Mouse (Mus musculus) large intestine, adult 2 months (tissue): ENCODE results near the gene Selplg. TPM values are rescaled to one million over a fixed set of nuclear protein-coding genes. Genes with fewer than 3 reads are reported as not detected.
A peak's percentile ranks its signal among the peaks of the same experiment; 100 is the strongest.

ENCODE experiments used
- DNase-seq: peaks from one replicate; pipeline ENCODE4 v3.0.0-alpha.2; 2012; ENCODE audit warnings: low read depth, low spot score
- WGBS: fragments of 180-500 bp; shearing (Covaris S2); methylation state at CpG from one replicate; pipeline ENCODE4 v1.1.7; 2018; 5-methylcytosine and 5-hydroxymethylcytosine counted together
- polyA plus RNA-seq: library from polyadenylated mRNA; depleted of rRNA; stranded (reverse); fragments of >200 nt; gene quantifications from 2 replicates; pipeline ENCODE4 v1.2.3, GENCODE M21; 2012; rRNA removed

Gene Selplg
- polyA plus RNA-seq, result 32.2 and 38.6 TPM in 2 replicates

GRCm38 (mm10) chr5:113832490-113832901, at the start of gene Selplg:
Selplg (minus strand) TSS chr5:113832644.
- WGBS, result 27% methylated on average over 8 of the region's 8 CpGs
- no peak for DNase-seq

DNA sequence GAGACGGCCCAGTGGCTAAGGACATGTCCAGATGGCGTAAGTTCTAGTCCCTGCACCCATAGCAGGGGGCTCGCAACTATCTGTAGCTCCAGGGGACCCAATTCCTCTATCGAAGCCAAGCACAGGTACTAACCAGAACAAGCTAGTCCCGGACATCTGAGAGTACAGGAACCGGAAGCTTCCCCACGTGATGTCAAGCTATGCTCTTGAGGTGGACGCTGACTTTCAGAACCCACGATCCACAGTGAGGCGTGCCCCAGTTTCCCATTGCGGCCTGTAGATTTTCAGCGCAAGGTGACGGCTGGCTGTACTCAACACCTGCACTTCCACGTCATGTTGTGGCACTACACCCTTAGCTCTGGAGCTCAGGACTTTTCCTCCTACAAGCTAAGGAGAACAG, 48.7 kb upstream of the Selplg start:
- WGBS, result 91% methylated on average over 14 of the region's 14 CpGs
- DNase-seq, result no peak

DNA sequence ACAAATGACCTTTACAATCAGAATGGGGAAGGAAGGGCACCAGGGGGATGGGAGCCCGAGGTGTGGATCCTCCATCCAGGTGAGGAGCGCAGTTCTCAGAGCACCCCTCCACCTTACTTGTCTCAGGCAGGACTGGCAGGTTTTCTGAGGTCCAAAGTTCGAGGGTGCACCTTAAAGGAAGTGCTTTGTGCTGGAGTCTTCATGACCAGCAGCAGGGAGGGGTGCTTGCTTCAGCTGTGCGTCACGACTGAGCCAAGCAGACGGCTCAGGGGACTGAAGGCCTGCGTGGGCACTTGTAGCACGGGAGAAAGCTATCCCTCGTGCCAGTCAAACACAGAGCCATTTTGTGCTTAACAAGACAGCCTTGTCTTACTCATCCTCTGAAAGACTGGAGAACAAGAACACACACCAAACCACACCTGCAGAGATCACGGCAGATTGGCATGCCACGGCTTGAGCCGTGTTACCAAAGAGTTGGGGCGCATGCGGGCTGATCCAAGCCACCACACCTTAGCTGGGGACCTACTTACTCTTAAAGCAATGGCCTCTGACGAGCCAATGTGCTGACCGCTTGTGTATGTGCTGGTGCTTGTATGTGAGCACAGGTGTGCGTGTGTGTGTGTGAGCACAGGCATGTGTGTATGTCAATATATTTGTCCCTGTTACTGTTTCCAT, 46.6 kb upstream of the Selplg start:
- WGBS, result 44% methylated on average over 17 of the region's 17 CpGs
- DNase-seq, result peak; percentile 93

GRCm38 (mm10) chr5:113877565-113877964, 45.1 kb upstream of the Selplg start:
- 40% methylated on average over 3 of the region's 3 CpGs for WGBS
- DNase-seq, result no peak

- no peak for DNase-seq
- WGBS, result 64% methylated on average over 7 of the region's 7 CpGs
These were observed 43.7 kb upstream of the Selplg start for GRCm38 (mm10) chr5:113876176-113876575.

DNA sequence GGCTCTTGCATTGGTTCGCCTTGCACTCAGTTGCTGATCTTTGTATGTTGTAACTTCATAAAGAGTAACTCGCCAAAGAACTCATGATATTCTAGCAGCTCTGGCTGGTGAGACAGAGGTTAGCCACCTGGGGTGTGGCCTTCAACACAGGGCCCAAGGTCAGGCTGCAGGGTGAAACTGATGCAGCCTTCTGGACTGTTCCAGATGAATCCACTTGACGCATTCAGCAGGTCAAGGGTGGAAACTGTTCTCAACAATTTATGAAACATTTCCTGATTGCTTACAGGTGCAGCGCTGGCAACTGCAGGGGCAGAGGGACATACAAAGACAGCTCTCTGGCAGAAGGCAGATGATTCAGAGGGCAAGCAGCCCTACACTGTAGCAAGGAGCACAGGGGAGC, 43.2 kb upstream of the Selplg start:
- 54% methylated on average over 4 of the region's 4 CpGs for WGBS
- DNase-seq, result peak; percentile 73

DNA sequence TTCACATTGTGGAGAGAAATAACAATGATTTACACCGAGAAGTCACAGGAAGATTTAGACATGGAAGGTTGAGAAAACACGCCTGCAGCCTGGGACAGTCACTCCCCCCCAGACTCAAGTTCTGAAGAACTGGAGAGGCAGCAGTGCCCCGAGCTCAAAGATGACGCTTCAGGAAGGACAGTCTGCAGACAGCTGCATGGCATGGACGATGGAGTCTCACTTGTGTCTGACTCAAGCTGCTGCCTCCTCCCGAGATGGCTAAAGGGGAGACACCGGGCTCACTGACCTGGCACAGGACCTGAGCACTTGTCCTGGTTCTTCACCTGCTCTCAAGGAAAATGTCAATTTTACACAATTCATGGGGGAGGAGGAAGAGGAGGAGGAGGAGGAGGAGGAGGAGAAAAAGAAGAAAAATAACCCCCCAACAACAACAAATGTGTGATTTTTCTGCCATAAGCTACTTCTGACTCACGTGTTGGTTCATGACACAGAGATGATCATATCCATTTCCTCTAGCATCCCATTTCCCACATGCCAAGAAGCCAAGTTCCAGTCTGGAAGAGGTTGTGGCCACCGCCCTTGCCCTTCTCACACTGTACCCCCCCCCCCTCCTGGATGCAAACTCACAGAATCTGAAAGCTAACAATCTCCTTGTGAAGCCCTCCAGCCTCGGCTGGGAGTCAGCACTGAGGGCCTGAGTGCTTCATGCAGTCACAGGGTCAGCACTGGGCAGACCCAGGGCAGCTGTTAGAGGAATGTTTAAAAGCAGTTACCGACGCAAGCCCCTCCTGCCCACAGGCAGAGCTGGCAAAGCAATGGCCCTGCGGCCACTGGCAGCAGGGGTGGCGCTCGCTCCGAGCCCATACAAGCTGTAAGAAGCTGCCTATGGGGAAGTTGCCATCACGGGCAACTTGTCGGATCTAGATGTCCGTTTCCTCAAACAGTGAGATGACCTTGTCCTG, 41.9 kb upstream of the Selplg start:
- WGBS, result 70% methylated on average over 19 of the region's 19 CpGs
- DNase-seq, result no peak

DNA sequence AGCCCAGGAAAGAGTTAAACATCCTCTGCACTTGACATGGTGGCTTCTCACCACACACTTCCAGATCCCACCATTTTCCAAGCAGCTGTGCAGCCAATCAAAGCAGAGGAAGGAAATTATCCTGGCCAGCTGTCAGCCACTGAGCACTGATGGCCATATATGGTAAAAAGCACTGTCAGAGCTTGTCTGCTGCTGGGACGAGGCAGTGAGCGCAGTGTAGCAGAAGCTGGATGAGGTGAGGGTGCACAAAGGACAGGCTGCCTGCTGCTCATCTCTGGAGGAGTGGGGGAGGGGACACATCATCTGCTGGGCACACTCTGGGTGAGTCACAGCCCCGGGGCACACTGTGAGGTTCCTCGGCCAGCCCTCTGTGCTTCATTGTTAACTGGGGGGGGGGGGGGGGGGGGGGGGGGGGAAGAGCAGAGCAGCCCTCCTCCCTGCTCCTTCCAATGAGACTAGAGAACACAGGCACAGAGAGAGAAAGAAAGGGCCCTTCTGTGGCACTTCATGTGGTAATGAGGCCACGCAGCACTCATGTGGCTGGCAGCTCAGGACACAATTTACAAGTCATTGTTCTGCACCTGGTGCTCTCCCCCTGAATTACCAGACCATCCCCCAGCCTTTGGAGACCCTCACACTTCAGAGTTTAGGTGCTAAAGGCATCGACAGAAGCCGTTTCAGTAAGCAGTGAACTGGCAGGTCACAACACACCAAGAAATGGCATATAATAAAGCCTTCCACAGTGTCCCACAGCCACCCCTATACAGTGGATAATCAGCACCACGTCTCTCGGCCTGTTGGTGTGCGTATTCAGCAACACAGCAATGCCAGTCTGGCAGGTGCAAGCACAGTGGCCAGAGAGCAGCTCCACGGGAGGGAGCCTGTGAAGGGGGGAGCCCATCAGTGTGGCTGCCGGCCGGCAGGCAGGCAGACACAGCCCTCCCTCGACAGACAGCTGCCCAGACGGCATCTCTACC, 40.8 kb upstream of the Selplg start:
- 35% methylated on average over 15 of the region's 15 CpGs for WGBS
- DNase-seq, result no peak

GRCm38 (mm10) chr5:113871903-113872548, 39.6 kb upstream of the Selplg start:
- 80% methylated on average over 7 of the region's 7 CpGs for WGBS
- DNase-seq, result no peak

DNA sequence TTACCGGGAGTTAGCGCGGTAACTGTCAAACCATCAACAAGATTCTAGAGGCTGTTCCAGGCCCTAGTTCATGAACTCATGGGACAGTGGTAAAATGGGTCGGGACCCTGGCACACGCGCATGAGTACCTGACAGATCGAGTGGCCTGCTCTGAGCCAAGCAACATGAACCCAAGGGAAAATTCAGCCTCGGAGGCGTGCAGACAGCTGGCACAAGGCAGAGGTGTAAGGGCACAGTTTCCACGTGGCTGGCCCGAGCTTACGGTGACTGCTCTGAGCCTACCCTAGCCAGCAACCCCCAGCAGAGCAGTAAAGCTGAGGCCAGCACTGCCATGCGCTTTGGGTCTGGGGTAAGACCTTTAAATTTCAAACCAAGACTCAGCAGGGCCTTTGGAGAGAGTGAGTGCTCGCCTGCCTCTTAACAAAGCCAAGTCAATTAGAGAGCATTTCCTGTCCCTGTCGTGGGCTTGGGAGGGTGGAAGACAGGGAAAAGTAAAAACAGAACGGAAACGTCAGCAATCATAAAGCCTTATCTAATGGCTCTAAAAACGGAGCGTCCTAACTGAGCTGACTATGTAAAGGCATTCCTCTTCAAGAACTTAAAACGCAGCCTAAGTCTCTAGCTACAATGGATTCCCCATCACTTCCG, 38.1 kb upstream of the Selplg start:
- no peak for DNase-seq
- 64% methylated on average over 21 of the region's 21 CpGs for WGBS

DNA sequence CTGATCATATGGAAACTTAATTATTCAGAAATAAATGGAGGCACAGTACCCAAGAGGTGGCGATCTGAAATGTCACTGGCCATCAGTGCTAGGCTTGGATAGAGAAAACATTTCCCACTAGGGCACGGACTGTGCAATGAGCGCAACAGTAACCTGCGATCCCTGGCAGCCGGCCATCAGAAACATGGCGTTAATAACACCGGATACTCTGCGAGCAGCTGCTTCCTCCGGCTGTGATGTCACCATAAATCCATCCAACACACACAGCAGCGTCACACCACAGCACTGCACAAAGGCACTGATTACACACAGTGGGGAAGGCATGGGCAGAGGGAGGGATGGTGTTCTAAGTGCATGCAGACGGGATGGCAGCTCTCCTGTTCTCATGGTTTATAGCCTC, 36.7 kb upstream of the Selplg start:
- DNase-seq, result no peak
- 16% methylated on average over 11 of the region's 11 CpGs for WGBS

- DNase-seq, result no peak
- WGBS, result 83% methylated on average over 6 of the region's 6 CpGs
These were observed 32.5 kb upstream of the Selplg start for GRCm38 (mm10) chr5:113864992-113865391.

- no peak for DNase-seq
- WGBS, result 94% methylated on average over 12 of the region's 12 CpGs
These were observed 31.6 kb upstream of the Selplg start for GRCm38 (mm10) chr5:113863994-113864393.

DNA sequence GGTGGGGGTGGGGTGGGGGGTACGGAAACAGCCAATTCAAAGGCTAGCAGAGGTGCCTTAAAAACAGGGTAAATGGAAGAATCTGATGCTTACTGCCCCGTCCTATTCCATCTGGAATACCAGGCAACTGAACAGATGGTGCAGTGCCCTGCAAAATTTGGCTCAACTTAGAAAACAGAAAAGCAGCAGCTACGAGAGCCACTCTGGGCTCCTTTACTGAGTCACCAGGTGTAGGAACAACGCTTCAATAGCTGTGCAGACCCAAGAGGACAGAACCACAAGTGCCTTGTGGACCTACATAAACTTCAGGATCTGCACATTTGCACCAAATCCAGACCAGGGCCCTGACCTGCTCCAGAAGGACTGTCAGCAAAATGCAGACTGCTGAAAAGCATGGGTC, 30.0 kb upstream of the Selplg start:
- DNase-seq, result no peak
- WGBS, result 88% methylated on average over 4 of the region's 4 CpGs

- WGBS, result 96% methylated on average over 8 of the region's 8 CpGs
- no peak for DNase-seq
These were observed 28.9 kb upstream of the Selplg start for GRCm38 (mm10) chr5:113861294-113861693.

DNA sequence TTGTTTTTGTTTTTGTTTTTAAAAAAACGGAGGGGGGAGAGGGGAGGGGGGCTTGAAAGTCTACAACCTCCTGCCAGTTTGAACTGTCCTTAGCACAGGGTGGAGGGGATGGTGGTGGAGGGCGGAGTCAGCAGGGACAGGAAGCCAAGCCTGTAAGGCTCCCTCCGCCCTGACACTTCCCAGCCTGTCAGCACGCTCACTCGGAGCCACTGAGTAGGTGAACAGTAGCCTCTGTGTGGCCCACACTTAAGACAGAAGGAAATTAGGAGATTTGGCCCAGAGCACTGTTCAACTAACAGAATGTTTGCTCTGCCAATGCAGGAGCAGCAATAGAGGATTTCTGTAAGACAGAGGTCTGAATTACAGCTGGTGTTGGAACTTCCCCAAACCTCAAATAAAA, 26.5 kb upstream of the Selplg start:
- WGBS, result 38% methylated on average over 5 of the region's 5 CpGs
- no peak for DNase-seq

DNA sequence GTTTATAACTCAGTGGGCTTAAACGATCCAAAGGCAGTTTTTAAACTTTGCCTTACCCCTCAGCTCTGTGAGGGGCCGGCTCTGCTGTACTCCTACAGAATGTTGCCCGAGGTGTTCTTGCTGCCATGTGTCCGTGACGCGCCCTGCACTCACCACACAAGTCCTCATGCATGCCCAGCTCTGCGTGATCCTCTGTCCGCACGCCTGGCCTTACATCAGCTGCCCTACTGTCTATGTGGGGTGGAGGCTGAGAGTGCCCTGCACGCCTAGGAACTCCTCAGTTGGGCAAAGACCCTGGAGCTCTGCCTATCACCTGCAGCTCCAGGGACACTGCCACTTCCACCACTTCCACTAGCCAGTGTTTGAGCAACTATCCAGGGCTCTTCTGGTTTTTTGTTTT, 26.1 kb upstream of the Selplg start:
- no peak for DNase-seq
- 75% methylated on average over 10 of the region's 10 CpGs for WGBS

DNA sequence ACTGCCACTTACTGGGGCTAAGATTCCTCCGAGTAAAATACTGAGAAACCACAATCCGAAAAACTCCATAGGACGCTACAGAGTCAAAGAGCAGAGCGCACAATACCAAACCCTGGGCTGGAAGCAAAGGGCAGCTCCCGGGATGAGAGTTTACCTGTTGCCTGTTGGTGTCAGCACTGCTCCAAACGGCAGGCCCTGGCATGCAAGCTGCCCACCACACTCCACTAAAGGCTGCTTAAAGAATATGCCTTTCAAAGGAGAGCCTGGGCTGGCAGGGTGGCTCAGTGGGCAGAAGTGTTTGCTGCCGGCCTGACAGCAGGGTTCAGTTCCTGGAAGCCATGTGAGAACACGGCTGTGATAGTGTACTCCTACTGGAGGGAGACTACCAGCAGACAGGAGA, 25.2 kb upstream of the Selplg start:
- WGBS, result 68% methylated on average over 8 of the region's 8 CpGs

DNA sequence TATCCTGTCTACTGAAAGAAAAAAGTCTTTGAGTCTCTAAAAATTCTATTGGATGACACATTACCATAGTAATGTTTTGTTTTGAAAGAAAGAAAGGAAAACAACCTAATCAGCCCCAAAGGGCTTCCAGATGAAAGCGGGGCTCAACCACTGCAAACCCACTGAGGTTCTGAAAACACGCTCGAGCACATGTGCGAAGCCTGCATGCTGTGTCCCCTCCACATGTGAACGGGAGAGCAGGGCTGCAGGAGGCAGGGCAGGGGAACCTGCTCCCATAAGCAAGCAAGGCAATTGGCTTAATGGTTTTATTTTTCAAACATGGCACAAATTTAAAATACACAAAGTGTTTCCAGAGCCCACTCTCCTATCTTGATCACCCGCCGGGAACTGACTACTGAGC, 24.2 kb upstream of the Selplg start:
- 76% methylated on average over 7 of the region's 7 CpGs for WGBS
- no peak for DNase-seq

More for the DNA sequence above, 25.2 kb upstream of the Selplg start:
- no peak for DNase-seq
